Mouse (Mus musculus) heart, postnatal 0 days (tissue): Measurements from ENCODE around the gene Rcan1.

Experiments used
- CTCF ChIP-seq: IDR thresholded peaks from 2 replicates; pipeline ENCODE4 v1.5.1; 2016; ENCODE audit warnings: antibody characterized with exemption, control low read depth, low read depth
- EP300 ChIP-seq: IDR thresholded peaks from 2 replicates; pipeline ENCODE4 v1.6.1; 2016; ENCODE audit warnings: antibody characterized with exemption, low read depth

DNA sequence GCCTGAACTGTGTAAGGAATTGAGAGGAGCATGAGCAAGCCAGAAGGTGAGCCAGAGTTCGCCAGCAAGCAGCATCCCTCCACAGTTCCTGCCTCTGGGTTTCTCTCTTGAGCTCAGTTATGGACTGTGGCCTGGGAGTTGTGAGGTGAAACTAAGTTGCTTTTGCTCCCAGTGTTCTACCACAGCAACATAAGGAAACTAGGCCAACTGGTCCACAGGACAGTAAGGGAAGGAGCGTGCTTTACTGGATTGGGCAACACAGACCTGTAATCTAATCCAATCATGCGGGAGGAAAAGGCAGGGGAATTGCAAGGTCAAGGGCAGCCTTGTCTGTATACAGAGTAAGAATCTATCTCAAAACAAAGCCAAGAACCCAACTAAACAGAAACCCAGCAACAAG is 37.5 kb downstream of the Rcan1 start:
- TF ChIP-seq EP300 (no peak), CTCF (no peak)
